In genomic region chr14:28441240-28441967, GRCm38 (mm10) we compare ENCODE assay signal across 11 mouse cellular contexts.
DNase-seq lines count a peak whose midpoint lies in the region; ATAC-seq and TF ChIP-seq lines count a peak whose summit lies in the region.
"Had no signal": no experiment of that assay in that cellular context is flagged by ENCODE, and none has a peak within 500 bp of the region (broad histone marks: within the 10 kb centered on the region; RNA-seq: fewer than 3 reads in every experiment).

No protein-coding gene starts in this region.

- H3K9me3 ChIP-seq in hindbrain, embryonic 14.5 days (ENCODE audit: control insufficient read depth, low read length): no peaks in the 10 kb centered on the region
- no peaks in the 10 kb centered on the region for H3K9me3 ChIP-seq in limb, embryonic 13.5 days
- no peaks in the 10 kb centered on the region for H3K9me3 ChIP-seq in forebrain, embryonic 15.5 days
- H3K9me3 ChIP-seq in forebrain, postnatal 0 days (ENCODE audit: low read length): no peaks in the 10 kb centered on the region

- no peak overlapping the region for H3K9ac ChIP-seq in hindbrain, embryonic 14.5 days
- no peak overlapping the region for H3K9ac ChIP-seq in limb, embryonic 13.5 days
- no peak overlapping the region for H3K9ac ChIP-seq in forebrain, embryonic 15.5 days (replicated peaks)
- H3K9ac ChIP-seq in forebrain, postnatal 0 days: no peak overlapping the region

- 52% methylated on average over 14 of the region's 14 CpGs for WGBS in kidney, adult 2 months
- WGBS in hindbrain, embryonic 14.5 days: 23% methylated on average over 14 of the region's 14 CpGs
- WGBS in limb, embryonic 13.5 days: 19% methylated on average over 14 of the region's 14 CpGs
- 21% methylated on average over 14 of the region's 14 CpGs for WGBS in forebrain, embryonic 15.5 days
- 25% methylated on average over 14 of the region's 14 CpGs for WGBS in forebrain, postnatal 0 days

- TF ChIP-seq POLR2A in kidney, adult 2 months (IDR thresholded peaks at IDR 0.05; ENCODE audit: low read depth, low read length): no peak

- no peak for TF ChIP-seq CTCF in kidney, adult 2 months (conservative IDR thresholded peaks at IDR 0.05; ENCODE audit: insufficient read depth, insufficient read length, low read depth, low read length)
- no peak for TF ChIP-seq CTCF in forebrain, postnatal 0 days (IDR thresholded peaks at IDR 0.05; ENCODE audit: low read depth)

- no peaks in the 10 kb centered on the region for H3K36me3 ChIP-seq in kidney, adult 2 months (ENCODE audit: control insufficient read depth, insufficient read depth, low read length)
- no peaks in the 10 kb centered on the region for H3K36me3 ChIP-seq in hindbrain, embryonic 14.5 days (replicated peaks; ENCODE audit: control insufficient read depth, insufficient read depth)
- no peaks in the 10 kb centered on the region for H3K36me3 ChIP-seq in limb, embryonic 13.5 days
- no peaks in the 10 kb centered on the region for H3K36me3 ChIP-seq in forebrain, embryonic 15.5 days
- H3K36me3 ChIP-seq in forebrain, postnatal 0 days (ENCODE audit: insufficient read depth): no peaks in the 10 kb centered on the region

- no peak overlapping the region for H3K4me2 ChIP-seq in hindbrain, embryonic 14.5 days (replicated peaks)
- no peak overlapping the region for H3K4me2 ChIP-seq in limb, embryonic 13.5 days (replicated peaks)
- no peak overlapping the region for H3K4me2 ChIP-seq in forebrain, embryonic 15.5 days (replicated peaks)
- no peak overlapping the region for H3K4me2 ChIP-seq in forebrain, postnatal 0 days (ENCODE audit: low read depth)

- H3K4me1 ChIP-seq in kidney, adult 2 months (ENCODE audit: control insufficient read depth, insufficient read depth, low read length): no peaks in the 10 kb centered on the region
- 0 out of 2 replicates have a peak, but pooled peaks cover 8% of the 10 kb centered on the region for H3K4me1 ChIP-seq in hindbrain, embryonic 14.5 days (replicated peaks; ENCODE audit: control insufficient read depth, insufficient read depth, low read length)
- H3K4me1 ChIP-seq in limb, embryonic 13.5 days: peaks cover 63% of the 10 kb centered on the region
- H3K4me1 ChIP-seq in forebrain, embryonic 15.5 days: no peaks in the 10 kb centered on the region
- no peaks in the 10 kb centered on the region for H3K4me1 ChIP-seq in forebrain, postnatal 0 days (ENCODE audit: insufficient read depth)

- no peak for ATAC-seq in hindbrain, embryonic 14.5 days (ENCODE audit: low FRiP score)
- ATAC-seq in limb, embryonic 13.5 days (ENCODE audit: low FRiP score, low read depth): no peak
- no peak for ATAC-seq in forebrain, embryonic 15.5 days (replicated peaks)
- ATAC-seq in forebrain, postnatal 0 days: no peak
- ATAC-seq: lung, postnatal 0 days had no signal

- no peaks in the 10 kb centered on the region for H3K27me3 ChIP-seq in kidney, adult 2 months (replicated peaks; ENCODE audit: control insufficient read depth, insufficient read depth, low read length)
- H3K27me3 ChIP-seq in hindbrain, embryonic 14.5 days (ENCODE audit: control insufficient read depth, insufficient read depth, low read length): peaks cover 12% of the 10 kb centered on the region; the same call in 1 of the 2 replicates
- H3K27me3 ChIP-seq in limb, embryonic 13.5 days: peaks cover 3% of the 10 kb centered on the region; the same call in 1 of the 2 replicates
- no peaks in the 10 kb centered on the region for H3K27me3 ChIP-seq in forebrain, embryonic 15.5 days
- H3K27me3 ChIP-seq in forebrain, postnatal 0 days (ENCODE audit: insufficient read depth, low read length): no peaks in the 10 kb centered on the region

- peak overlapping the region; percentile 30; the same call in 1 of the 2 replicates for H3K27ac ChIP-seq in kidney, adult 2 months (ENCODE audit: insufficient read depth, low read depth, low read length)
- peak overlapping the region; percentile 7; the same call in 1 of the 2 replicates for H3K27ac ChIP-seq in hindbrain, embryonic 14.5 days
- H3K27ac ChIP-seq in limb, embryonic 13.5 days: peak overlapping the region; percentile 10; the same call in 1 of the 2 replicates
- H3K27ac ChIP-seq in forebrain, embryonic 15.5 days (replicated peaks): no peak overlapping the region
- H3K27ac ChIP-seq in forebrain, postnatal 0 days (ENCODE audit: low read depth, low read length): no peak overlapping the region

- no peak overlapping the region for H3K4me3 ChIP-seq in kidney, adult 2 months (ENCODE audit: insufficient read depth, low read depth, low read length)
- H3K4me3 ChIP-seq in hindbrain, embryonic 14.5 days (replicated peaks; ENCODE audit: low read length): no peak overlapping the region
- no peak overlapping the region for H3K4me3 ChIP-seq in limb, embryonic 13.5 days
- H3K4me3 ChIP-seq in forebrain, embryonic 15.5 days: no peak overlapping the region
- no peak overlapping the region for H3K4me3 ChIP-seq in forebrain, postnatal 0 days (ENCODE audit: low read depth, low read length)

- intact Hi-C loops in left cerebral cortex, postnatal 14 days (cut with DNase I): no loop called here

- peak; percentile 47 for DNase-seq in kidney, adult 2 months
- no peak for DNase-seq in kidney, adult 18-20 months
- peak; percentile 57 for DNase-seq in embryo, embryonic 10.5 days (ENCODE audit: low spot score)
- DNase-seq in hindbrain, embryonic 14.5 days (ENCODE audit: low spot score): no peak
- DNase-seq in left cerebral cortex, postnatal 14 days (ENCODE audit: low spot score in 2 of 2): no peak
- no peak for DNase-seq in forebrain, postnatal 0 days
- DNase-seq: cerebellum, postnatal 36 days; gastrocnemius, postnatal 14 days had no signal

Comparison
In these comparisons a context has a peak if more than half of its experiments do, and no peak if none do; other contexts are left out.
1. DNase-seq: peak in kidney, adult 2 months (single experiment) and embryo, embryonic 10.5 days (single experiment); none in kidney, adult 18-20 months (single experiment), hindbrain, embryonic 14.5 days (single experiment), left cerebral cortex, postnatal 14 days (0 of 2) and forebrain, postnatal 0 days (single experiment).
2. H3K27ac ChIP-seq: peak in kidney, adult 2 months (single experiment), hindbrain, embryonic 14.5 days (single experiment) and limb, embryonic 13.5 days (single experiment); none in forebrain, embryonic 15.5 days (single experiment) and forebrain, postnatal 0 days (single experiment).